12 mouse cellular contexts compared by ENCODE assay signal in genomic region chr10:57317067-57317466, GRCm38 (mm10).
DNase-seq lines count a peak whose midpoint lies in the region; ATAC-seq and TF ChIP-seq lines count a peak whose summit lies in the region.
"Had no signal": no experiment of that assay in that cellular context is flagged by ENCODE, and none has a peak within 500 bp of the region (broad histone marks: within the 10 kb centered on the region; RNA-seq: fewer than 3 reads in every experiment).

No protein-coding gene starts in this region.

- DNase-seq in cerebellum, postnatal 10 days, result peak; percentile 52 to 65
- no peak for DNase-seq in cerebellum, adult 8-10 months
- DNase-seq in kidney, postnatal 0 days (ENCODE audit: low spot score), result peak; percentile 53
- DNase-seq in kidney, postnatal 36 days, result no peak
- peak; percentile 26 for DNase-seq in 416B (ENCODE audit: low read depth)
- DNase-seq in embryo, embryonic 10.5 days (ENCODE audit: low spot score), result peak; percentile 64
- no peak for DNase-seq in urinary bladder, adult 18-20 months (ENCODE audit: low spot score in 2 of 2)
- DNase-seq: kidney, postnatal 14 days; spleen, adult 18-20 months had no signal

- H3K36me3 ChIP-seq in kidney, postnatal 0 days (ENCODE audit: insufficient read depth, low read length), result no peaks in the 10 kb centered on the region
- H3K36me3 ChIP-seq: heart, embryonic 12.5 days; liver, embryonic 15.5 days had no signal

- H3K4me3 ChIP-seq in kidney, postnatal 0 days (replicated peaks; ENCODE audit: low read depth, low read length), result no peak overlapping the region
- H3K4me3 ChIP-seq: heart, embryonic 12.5 days; liver, embryonic 15.5 days had no signal

- no peak overlapping the region for H3K27ac ChIP-seq in kidney, postnatal 0 days
- H3K27ac ChIP-seq: liver, embryonic 15.5 days had no signal

- H3K27me3 ChIP-seq in kidney, postnatal 0 days (ENCODE audit: insufficient read depth, low read length), result no peaks in the 10 kb centered on the region
- H3K27me3 ChIP-seq: heart, embryonic 12.5 days; liver, embryonic 15.5 days had no signal

- H3K4me2 ChIP-seq in kidney, postnatal 0 days (ENCODE audit: low read length), result no peak overlapping the region
- H3K4me2 ChIP-seq: heart, embryonic 12.5 days; liver, embryonic 15.5 days had no signal

- no peak overlapping the region for H3K9ac ChIP-seq in kidney, postnatal 0 days (ENCODE audit: low read depth, low read length)
- H3K9ac ChIP-seq: heart, embryonic 12.5 days; liver, embryonic 15.5 days had no signal

- H3K9me3 ChIP-seq in kidney, postnatal 0 days (replicated peaks; ENCODE audit: low read length), result no peaks in the 10 kb centered on the region
- H3K9me3 ChIP-seq: heart, embryonic 12.5 days; liver, embryonic 15.5 days had no signal

- ATAC-seq in kidney, postnatal 0 days (replicated peaks; ENCODE audit: low FRiP score, low read depth), result no peak
- ATAC-seq in granulocyte monocyte progenitor cell, adult 5-6 weeks (replicated peaks; ENCODE audit: poor library complexity, severe bottlenecking), result no peak

- peak; percentile 68 for TF ChIP-seq CTCF in kidney, postnatal 0 days (IDR thresholded peaks at IDR 0.05; ENCODE audit: low read depth)

- no peaks in the 10 kb centered on the region for H3K4me1 ChIP-seq in kidney, postnatal 0 days (replicated peaks; ENCODE audit: insufficient read depth, low read length)
- H3K4me1 ChIP-seq: heart, embryonic 12.5 days; liver, embryonic 15.5 days had no signal

Comparison
In these comparisons a context has a peak if more than half of its experiments do, and no peak if none do; other contexts are left out.
1. DNase-seq: peak in cerebellum, postnatal 10 days (2 of 2), kidney, postnatal 0 days (single experiment), 416B (single experiment) and embryo, embryonic 10.5 days (single experiment); none in cerebellum, adult 8-10 months (single experiment), kidney, postnatal 36 days (0 of 2) and urinary bladder, adult 18-20 months (0 of 2).